Mouse (Mus musculus) lung, postnatal 0 days (tissue): ENCODE measurements around the gene Cops8. TPM values are rescaled to one million over a fixed set of nuclear protein-coding genes. Genes with fewer than 3 reads are reported as not detected.

Source experiments
- ATAC-seq: fragments of 200-750 bp; cut with Nextera tagmentation; 2 replicates; pipeline ENCODE4 v1.8.0; 2017; ENCODE audit warnings: moderate library complexity
- DNase-seq: peaks from one replicate; pipeline ENCODE4 v3.0.0-alpha.2; 2016; ENCODE audit warnings: low spot score
- H3K27ac ChIP-seq: fragments of 300-500 bp; sonication (generic); 2 replicates; pipeline ENCODE4 v1.5.1; 2014; ENCODE audit warnings: antibody characterized with exemption, mild to moderate bottlenecking, low read length, mixed read lengths
- H3K27me3 ChIP-seq: fragments of 300-500 bp; sonication (generic); replicated peaks from 2 replicates; pipeline ENCODE4 v1.6.1; 2014; ENCODE audit warnings: low read length, mixed read lengths; ENCODE audit not compliant: insufficient read depth
- H3K36me3 ChIP-seq: fragments of 300-500 bp; sonication (generic); 2 replicates; pipeline ENCODE4 v1.6.1; 2014; ENCODE audit warnings: low read length, mixed read lengths; ENCODE audit not compliant: insufficient read depth
- H3K4me1 ChIP-seq: fragments of 300-500 bp; sonication (generic); 2 replicates; pipeline ENCODE4 v1.6.1; 2014; ENCODE audit warnings: antibody characterized with exemption, low read depth, low read length, mixed read lengths; ENCODE audit not compliant: insufficient read depth
- H3K4me2 ChIP-seq: fragments of 300-500 bp; sonication (generic); replicated peaks from 2 replicates; pipeline ENCODE4 v1.6.1; 2014; ENCODE audit warnings: low read depth, mild to moderate bottlenecking, low read length, moderate library complexity, mixed read lengths
- H3K4me3 ChIP-seq: fragments of 300-500 bp; sonication (generic); 2 replicates; pipeline ENCODE4 v1.5.1; 2014; ENCODE audit warnings: low read depth, low read length
- H3K9ac ChIP-seq: fragments of 300-500 bp; sonication (generic); replicated peaks from 2 replicates; pipeline ENCODE4 v1.6.1; 2014; ENCODE audit warnings: low read depth, mild to moderate bottlenecking
- H3K9me3 ChIP-seq: fragments of 300-500 bp; sonication (generic); 2 replicates; pipeline ENCODE4 v1.6.1; 2016; ENCODE audit warnings: low read length, mixed read lengths
- CTCF ChIP-seq: IDR thresholded peaks from 2 replicates; pipeline ENCODE4 v1.5.1; 2016; ENCODE audit warnings: antibody characterized with exemption, mild to moderate bottlenecking
- EP300 ChIP-seq: IDR thresholded peaks from 2 replicates; pipeline ENCODE4 v1.6.1; 2016; ENCODE audit warnings: antibody characterized with exemption, mild to moderate bottlenecking, control low read depth
- WGBS: fragments of 180-500 bp; shearing (Covaris S2); extraction: QIAGEN DNeasy Blood & Tissue Kit; methylation state at CpG from one replicate; pipeline ENCODE4 v1.1.7; 2014; 5-methylcytosine and 5-hydroxymethylcytosine counted together
- polyA plus RNA-seq: library from polyadenylated mRNA; unstranded; fragments of >200 nt; fragmentation: Nextera tagmentation; extraction: Ambion mirVana; gene quantifications from 2 replicates; pipeline ENCODE4 v1.2.1, GENCODE M21; 2015

Gene Cops8
- polyA plus RNA-seq, 1 experiment from 2014 or later: 79.7 TPM

- H3K36me3 ChIP-seq: no peaks in the 10 kb centered on the region
- no peak overlapping the region for H3K4me3 ChIP-seq
- H3K9me3 ChIP-seq: no peaks in the 10 kb centered on the region
- H3K27ac ChIP-seq: peak overlapping the region; percentile 38; the same call in 1 of the 2 replicates
- no peak for ATAC-seq
- H3K4me1 ChIP-seq: no peaks in the 10 kb centered on the region
- no peaks in the 10 kb centered on the region for H3K27me3 ChIP-seq
- no peak overlapping the region for H3K4me2 ChIP-seq
- DNase-seq: no peak
- H3K9ac ChIP-seq: no peak overlapping the region
- WGBS: 60% methylated on average over 10 of the region's 10 CpGs
- no peak for TF ChIP-seq CTCF
- no peak for TF ChIP-seq EP300
These were observed 54.7 kb downstream of the Cops8 start for GRCm38 (mm10) chr1:90657292-90658050.

- H3K27me3 ChIP-seq: no peaks in the 10 kb centered on the region
- no peak overlapping the region for H3K4me3 ChIP-seq
- H3K27ac ChIP-seq: no peak overlapping the region
- TF ChIP-seq CTCF (no peak), EP300 (no peak)
- H3K4me1 ChIP-seq: no peaks in the 10 kb centered on the region
- no peak for DNase-seq
- H3K4me2 ChIP-seq: no peak overlapping the region
- H3K36me3 ChIP-seq: no peaks in the 10 kb centered on the region
- ATAC-seq: no peak
- H3K9ac ChIP-seq: no peak overlapping the region
- WGBS: 82% methylated on average over 3 of the region's 3 CpGs
- no peaks in the 10 kb centered on the region for H3K9me3 ChIP-seq
These were observed 55.8 kb downstream of the Cops8 start for GRCm38 (mm10) chr1:90658581-90658980.

GRCm38 (mm10) chr1:90660150-90660549 lies 57.4 kb downstream of the Cops8 start:
- 69% methylated on average over 7 of the region's 7 CpGs for WGBS
- Histone ChIP-seq H3K27me3 (no peaks in the 10 kb centered on the region), H3K9ac (no peak overlapping the region), H3K27ac (no peak overlapping the region), H3K4me1 (no peaks in the 10 kb centered on the region), H3K4me2 (no peak overlapping the region), H3K4me3 (no peak overlapping the region), H3K36me3 (no peaks in the 10 kb centered on the region), H3K9me3 (no peaks in the 10 kb centered on the region)
- TF ChIP-seq EP300 (no peak), CTCF (no peak)
- DNase-seq (no peak), ATAC-seq (0 out of 2 replicates have a peak, but pooled peaks have one; percentile 7)

- DNase-seq: peak; percentile 45
These were observed 59.7 kb downstream of the Cops8 start for GRCm38 (mm10) chr1:90662491-90662890.

More at GRCm38 (mm10) chr1:90662491-90662890, 59.7 kb downstream of the Cops8 start:
- TF ChIP-seq EP300 (no peak), CTCF (no peak)
- H3K27me3 ChIP-seq: no peaks in the 10 kb centered on the region
- WGBS: 45% methylated on average over 6 of the region's 6 CpGs
- H3K9me3 ChIP-seq: no peaks in the 10 kb centered on the region
- H3K36me3 ChIP-seq: no peaks in the 10 kb centered on the region
- ATAC-seq: peak; percentile 36; the same call in 1 of the 2 replicates
- H3K27ac ChIP-seq: peak overlapping the region; percentile 26
- H3K4me2 ChIP-seq: no peak overlapping the region
- no peak overlapping the region for H3K4me3 ChIP-seq
- no peak overlapping the region for H3K9ac ChIP-seq
- H3K4me1 ChIP-seq: no peaks in the 10 kb centered on the region

Other genes with a start within 250 kb of the Cops8 start
- 62.4 and 62.8 TPM in 2 replicates for gene Col6a3, start 241.0 kb downstream of the Cops8 start, polyA plus RNA-seq